ENCODE assay signal across 10 mouse cellular contexts in the genomic region with DNA sequence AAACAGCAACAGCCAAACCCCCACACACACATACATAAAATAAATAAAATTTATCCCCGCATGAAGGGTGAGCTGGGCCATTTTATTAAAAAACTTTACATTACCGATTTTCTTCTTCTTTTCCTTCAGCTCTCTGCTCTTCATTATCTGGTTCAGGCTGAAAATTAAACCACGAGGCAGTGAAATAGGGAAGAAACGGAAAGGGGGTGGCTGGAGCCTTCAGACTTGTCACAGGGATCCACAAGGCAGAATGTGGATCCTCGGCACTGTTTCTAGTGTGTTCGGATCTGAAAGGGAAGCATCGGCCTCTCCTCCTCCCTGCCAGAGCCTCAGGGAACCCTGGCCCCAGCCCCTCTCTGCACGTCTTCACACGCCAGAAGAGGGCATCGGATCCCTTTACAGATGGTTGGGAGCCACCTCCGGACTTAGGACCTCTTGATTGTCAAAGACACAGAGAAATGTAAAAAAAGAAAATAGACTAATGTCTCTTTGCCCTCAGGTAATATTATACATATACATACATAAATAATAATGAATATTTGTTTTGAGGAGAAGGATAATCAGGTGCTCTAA. TPM values are rescaled to one million over a fixed set of nuclear protein-coding genes. Genes with fewer than 3 reads are reported as not detected.
DNase-seq lines count a peak whose midpoint lies in the region; ATAC-seq and TF ChIP-seq lines count a peak whose summit lies in the region.
"Had no signal": no experiment of that assay in that cellular context is flagged by ENCODE, and none has a peak within 500 bp of the region (broad histone marks: within the 10 kb centered on the region; RNA-seq: fewer than 3 reads in every experiment).

No protein-coding gene starts in this region.

- no peaks in the 10 kb centered on the region for H3K36me3 ChIP-seq in heart, adult 2 months (ENCODE audit: control insufficient read depth, insufficient read depth, low read length)
- H3K36me3 ChIP-seq in midbrain, postnatal 0 days (ENCODE audit: insufficient read depth, low read length) = peaks cover 2% of the 10 kb centered on the region; the same call in 1 of the 2 replicates
- peaks cover 6% of the 10 kb centered on the region for H3K36me3 ChIP-seq in midbrain, embryonic 10.5 days
- peaks cover 9% of the 10 kb centered on the region; the same call in 1 of the 2 replicates for H3K36me3 ChIP-seq in embryonic facial prominence, embryonic 10.5 days (replicated peaks)
- no peaks in the 10 kb centered on the region for H3K36me3 ChIP-seq in macrophage (ENCODE audit: inconsistent target)
- H3K36me3 ChIP-seq: stomach, embryonic 15.5 days had no signal

- no peak overlapping the region for H3K27ac ChIP-seq in heart, adult 2 months
- H3K27ac ChIP-seq in midbrain, postnatal 0 days (ENCODE audit: low read depth, low read length) = no peak overlapping the region
- H3K27ac ChIP-seq in midbrain, embryonic 10.5 days (replicated peaks) = no peak overlapping the region
- no peak overlapping the region for H3K27ac ChIP-seq in embryonic facial prominence, embryonic 10.5 days (replicated peaks)
- peak overlapping the region; percentile 98 for H3K27ac ChIP-seq in macrophage

- no peak for TF ChIP-seq POLR2A in heart, adult 2 months (IDR thresholded peaks at IDR 0.05; ENCODE audit: insufficient read depth, low read depth, low read length)

- no peak overlapping the region for H3K9ac ChIP-seq in heart, adult 2 months (ENCODE audit: low read depth, low read length)
- no peak overlapping the region for H3K9ac ChIP-seq in midbrain, postnatal 0 days (replicated peaks; ENCODE audit: low read length, poor library complexity, severe bottlenecking)
- H3K9ac ChIP-seq: stomach, embryonic 15.5 days had no signal

- ATAC-seq in midbrain, postnatal 0 days (ENCODE audit: low FRiP score) = no peak

- no peak overlapping the region for H3K4me2 ChIP-seq in midbrain, postnatal 0 days (ENCODE audit: low read depth, low read length, poor library complexity, severe bottlenecking)
- H3K4me2 ChIP-seq: stomach, embryonic 15.5 days had no signal

- 52% methylated on average over 11 of the region's 11 CpGs for WGBS in heart, adult 2 months
- WGBS in midbrain, postnatal 0 days = 42% methylated on average over 11 of the region's 11 CpGs
- WGBS in midbrain, embryonic 10.5 days = 44% methylated on average over 11 of the region's 11 CpGs
- WGBS in embryonic facial prominence, embryonic 10.5 days = 36% methylated on average over 11 of the region's 11 CpGs
- WGBS in macrophage (ENCODE audit: missing documents) = 23% methylated on average over 11 of the region's 11 CpGs

- H3K9me3 ChIP-seq in midbrain, postnatal 0 days (ENCODE audit: low read length) = no peaks in the 10 kb centered on the region
- H3K9me3 ChIP-seq in midbrain, embryonic 10.5 days (replicated peaks) = no peaks in the 10 kb centered on the region
- no peaks in the 10 kb centered on the region for H3K9me3 ChIP-seq in embryonic facial prominence, embryonic 10.5 days
- H3K9me3 ChIP-seq: stomach, embryonic 15.5 days had no signal

- no peak overlapping the region for H3K4me3 ChIP-seq in heart, adult 2 months
- no peak overlapping the region for H3K4me3 ChIP-seq in midbrain, postnatal 0 days (ENCODE audit: low read depth, low read length)
- no peak overlapping the region for H3K4me3 ChIP-seq in midbrain, embryonic 10.5 days
- H3K4me3 ChIP-seq in embryonic facial prominence, embryonic 10.5 days = no peak overlapping the region
- no peak overlapping the region for H3K4me3 ChIP-seq in macrophage (ENCODE audit: inconsistent target)
- H3K4me3 ChIP-seq: erythroblast, embryonic 14.5 days; stomach, embryonic 15.5 days had no signal

- peak; percentile 42 for TF ChIP-seq CTCF in heart, adult 2 months (IDR thresholded peaks at IDR 0.05)
- peak; percentile 48 for TF ChIP-seq CTCF in midbrain, postnatal 0 days (IDR thresholded peaks at IDR 0.05)

- intact Hi-C loops in heart, adult 2 months (cut with DNase I) = loop anchor here (5.0 kb wide), 2 partner anchors 135 to 170 kb away; partner anchors contain the start of gene Phospho1
- intact Hi-C loops in heart, postnatal 36 days (cut with DNase I) = loop anchor here (5.0 kb wide), 1 partner anchor 165 kb away; no protein-coding TSS in a partner anchor

- peak in 1 of 2 experiments; percentile 19 for DNase-seq in heart, adult 2 months
- no peak for DNase-seq in heart, postnatal 36 days
- no peak for DNase-seq in midbrain, postnatal 0 days (ENCODE audit: low spot score)
- DNase-seq in midbrain, embryonic 10.5 days (ENCODE audit: low spot score) = no peak
- peak; percentile 47 for DNase-seq in embryonic facial prominence, embryonic 10.5 days (ENCODE audit: low spot score)
- DNase-seq in frontal cortex, postnatal 14 days (ENCODE audit: low spot score in 2 of 2) = no peak
- DNase-seq in left cerebral cortex, adult 11 months (ENCODE audit: low spot score) = no peak

- no peak for TF ChIP-seq EP300 in heart, adult 2 months (IDR thresholded peaks at IDR 0.05; ENCODE audit: insufficient read depth, low read depth, low read length)

- H3K27me3 ChIP-seq in heart, adult 2 months (ENCODE audit: control insufficient read depth, insufficient read depth, low read length) = no peaks in the 10 kb centered on the region
- no peaks in the 10 kb centered on the region for H3K27me3 ChIP-seq in midbrain, postnatal 0 days (ENCODE audit: insufficient read depth, low read length)
- H3K27me3 ChIP-seq in midbrain, embryonic 10.5 days (ENCODE audit: low read depth, poor library complexity, severe bottlenecking) = no peaks in the 10 kb centered on the region
- no peaks in the 10 kb centered on the region for H3K27me3 ChIP-seq in embryonic facial prominence, embryonic 10.5 days (replicated peaks; ENCODE audit: low read depth, poor library complexity, severe bottlenecking)
- H3K27me3 ChIP-seq: stomach, embryonic 15.5 days had no signal

- no peaks in the 10 kb centered on the region for H3K79me2 ChIP-seq in heart, adult 2 months (replicated peaks; ENCODE audit: control insufficient read depth, insufficient read depth, low read length)
- H3K79me2 ChIP-seq in macrophage (ENCODE audit: inconsistent target) = no peaks in the 10 kb centered on the region

- H3K4me1 ChIP-seq in heart, adult 2 months (ENCODE audit: control insufficient read depth, insufficient read depth, low read length) = peaks cover 16% of the 10 kb centered on the region
- H3K4me1 ChIP-seq in midbrain, postnatal 0 days (ENCODE audit: insufficient read depth, low read length) = no peaks in the 10 kb centered on the region
- no peaks in the 10 kb centered on the region; the same call in 1 of the 2 replicates for H3K4me1 ChIP-seq in midbrain, embryonic 10.5 days
- H3K4me1 ChIP-seq in embryonic facial prominence, embryonic 10.5 days = peaks cover 40% of the 10 kb centered on the region

RNA-seq across cellular contexts. Expression of gene Phb, which starts 20.4 kb away (rescaled TPM):
- 100 to 1,000 TPM; 358 to 383 TPM for total RNA-seq in heart, adult 2 months (2021)
- polyA plus RNA-seq in heart, adult 2 months (2012; rRNA removed) = 281 and 456 TPM in 2 replicates
- 100 to 1,000 TPM; 362 to 417 TPM for total RNA-seq in heart, postnatal 36 days (2021)
- total RNA-seq in midbrain, postnatal 0 days (2014; rRNA removed) = 132 and 137 TPM in 2 replicates
- polyA plus RNA-seq in midbrain, postnatal 0 days (2015; fragmentation: Nextera tagmentation; extraction: Ambion mirVana) = 207 and 222 TPM in 2 replicates
- 227 and 251 TPM in 2 replicates for polyA plus RNA-seq in midbrain, embryonic 10.5 days (2016; fragmentation: Nextera tagmentation; extraction: Ambion mirVana)
- 309 and 312 TPM in 2 replicates for polyA plus RNA-seq in embryonic facial prominence, embryonic 10.5 days (2016; fragmentation: Nextera tagmentation; extraction: Ambion mirVana)
- total RNA-seq in macrophage (2018; cell fraction: chromatin; rRNA removed) = 100 to 1,000 TPM in 2 of 26 experiments, 10 to 100 TPM in 24; 28.4 to 130 (median 52.8) TPM
- 10 to 100 TPM; 33.5 to 62.3 (median 44.5) TPM for total RNA-seq in macrophage (2018; cell fraction: cytosol; rRNA removed)
- total RNA-seq in macrophage (2018; cell fraction: nucleus; rRNA removed) = 10 to 100 TPM; 16.1 to 63.1 (median 36.5) TPM
- 67.1 to 111 TPM (median 84.1 TPM) in 3 replicates for polyA plus RNA-seq in macrophage (2018)

RNA-seq across cellular contexts. Expression of gene Zfp652, which starts 25.3 kb away (rescaled TPM):
- 10 to 100 TPM; 47.6 to 54.4 TPM for total RNA-seq in heart, adult 2 months (2021)
- polyA plus RNA-seq in heart, adult 2 months (2012; rRNA removed) = 16.1 and 22.3 TPM in 2 replicates
- 10 to 100 TPM; 50.7 to 50.8 TPM for total RNA-seq in heart, postnatal 36 days (2021)
- 25.3 and 25.7 TPM in 2 replicates for total RNA-seq in midbrain, postnatal 0 days (2014; rRNA removed)
- polyA plus RNA-seq in midbrain, postnatal 0 days (2015; fragmentation: Nextera tagmentation; extraction: Ambion mirVana) = 12.6 and 13.2 TPM in 2 replicates
- polyA plus RNA-seq in midbrain, embryonic 10.5 days (2016; fragmentation: Nextera tagmentation; extraction: Ambion mirVana) = 13.7 and 17.8 TPM in 2 replicates
- 19.5 and 20.3 TPM in 2 replicates for polyA plus RNA-seq in embryonic facial prominence, embryonic 10.5 days (2016; fragmentation: Nextera tagmentation; extraction: Ambion mirVana)
- 10 to 100 TPM in 20 of 26 experiments, 1 to 10 TPM in 6; 3.0 to 59.5 (median 33.4) TPM for total RNA-seq in macrophage (2018; cell fraction: chromatin; rRNA removed)
- 10 to 100 TPM in 24 of 26 experiments, 1 to 10 TPM in 2; 6.1 to 53.2 (median 16.7) TPM for total RNA-seq in macrophage (2018; cell fraction: cytosol; rRNA removed)
- 10 to 100 TPM in 22 of 26 experiments, 1 to 10 TPM in 4; 7.5 to 68.1 (median 28.6) TPM for total RNA-seq in macrophage (2018; cell fraction: nucleus; rRNA removed)
- polyA plus RNA-seq in macrophage (2018) = 17.9 to 26.2 TPM (median 25.2 TPM) in 3 replicates

RNA-seq across cellular contexts. Expression of gene B130006D01Rik, which starts 36.2 kb away (rescaled TPM):
- under 1 TPM; 0.26 to 0.30 TPM for total RNA-seq in heart, adult 2 months (2021)
- polyA plus RNA-seq in heart, adult 2 months (2012; rRNA removed) = 0.06 and 0.15 TPM in 2 replicates
- under 1 TPM; 0.22 to 0.46 TPM for total RNA-seq in heart, postnatal 36 days (2021)
- 0.66 and 2.1 TPM in 2 replicates for total RNA-seq in midbrain, postnatal 0 days (2014; rRNA removed)
- polyA plus RNA-seq in midbrain, postnatal 0 days (2015; fragmentation: Nextera tagmentation; extraction: Ambion mirVana) = 0.32 and 0.51 TPM in 2 replicates
- 0.93 and 1.4 TPM in 2 replicates for polyA plus RNA-seq in midbrain, embryonic 10.5 days (2016; fragmentation: Nextera tagmentation; extraction: Ambion mirVana)
- 1.9 and 2.2 TPM in 2 replicates for polyA plus RNA-seq in embryonic facial prominence, embryonic 10.5 days (2016; fragmentation: Nextera tagmentation; extraction: Ambion mirVana)
- total RNA-seq in macrophage (2018; cell fraction: chromatin; rRNA removed) = 10 to 100 TPM in 14 of 26 experiments, 1 to 10 TPM in 12; 2.5 to 48.9 (median 13.2) TPM
- 1 to 10 TPM in 3 of 26 experiments, under 1 TPM in 15, not detected in 8; 0.03 to 1.2 (median 0.13) TPM for total RNA-seq in macrophage (2018; cell fraction: cytosol; rRNA removed)
- total RNA-seq in macrophage (2018; cell fraction: nucleus; rRNA removed) = 10 to 100 TPM in 7 of 26 experiments, 1 to 10 TPM in 17, under 1 TPM in 2; 0.54 to 30.1 (median 3.9) TPM
- polyA plus RNA-seq in macrophage (2018) = 0.11 to 0.15 TPM (median 0.11 TPM) in 3 replicates
- polyA plus RNA-seq: erythroblast, embryonic 14.5 days had no signal
